Mouse (Mus musculus): ENCODE data around the gene Cd274.
"Not testable (repeated sequence)": the region's sequence is repeated elsewhere in the genome, so short reads cannot be mapped to it uniquely, and the experiment has no call there.

The Cd274 gene

GRCm38 (mm10) chr19:29393333-29393732 is 26.1 kb downstream of the Cd274 start:
- DNase-seq (ENCODE audit: low spot score), result no peak

GRCm38 (mm10) chr19:29394721-29395120 is 27.5 kb downstream of the Cd274 start:
- no peak for DNase-seq (ENCODE audit: low spot score)

GRCm38 (mm10) chr19:29396353-29396752 is 29.1 kb downstream of the Cd274 start:
- no peak for DNase-seq (ENCODE audit: low spot score)

- DNase-seq (ENCODE audit: low spot score), result no peak
Measured at GRCm38 (mm10) chr19:29399786-29400185, 32.5 kb downstream of the Cd274 start.

GRCm38 (mm10) chr19:29400466-29400865 is 33.2 kb downstream of the Cd274 start:
- no peak for DNase-seq (ENCODE audit: low spot score)

- DNase-seq (ENCODE audit: low spot score), result no peak
Measured at GRCm38 (mm10) chr19:29402621-29403020, 35.4 kb downstream of the Cd274 start.

- no peak for DNase-seq (ENCODE audit: low spot score)
Measured at GRCm38 (mm10) chr19:29403251-29403650, 36.0 kb downstream of the Cd274 start.

GRCm38 (mm10) chr19:29405388-29405787 is 38.1 kb downstream of the Cd274 start:
- DNase-seq (ENCODE audit: low spot score), result no peak

- DNase-seq (ENCODE audit: low spot score), result no peak
Measured at GRCm38 (mm10) chr19:29406042-29407017, 39.1 kb downstream of the Cd274 start.

GRCm38 (mm10) chr19:29410619-29411018 is 43.4 kb downstream of the Cd274 start, which contains the start of gene Pdcd1lg2:
TSS of gene Pdcd1lg2 (plus strand) at chr19:29410919.
- no peak for DNase-seq (ENCODE audit: low spot score)

GRCm38 (mm10) chr19:29412476-29413420 is 45.5 kb downstream of the Cd274 start:
- peak; percentile 25 for DNase-seq (ENCODE audit: low spot score)

GRCm38 (mm10) chr19:29414513-29414912 is 47.3 kb downstream of the Cd274 start:
- DNase-seq (ENCODE audit: low spot score), result no peak

- DNase-seq (ENCODE audit: low spot score), result not testable (repeated sequence)
Measured at GRCm38 (mm10) chr19:29414917-29415316, 47.7 kb downstream of the Cd274 start.

- no peak for DNase-seq (ENCODE audit: low spot score)
Measured at GRCm38 (mm10) chr19:29416393-29416902, 49.2 kb downstream of the Cd274 start.

GRCm38 (mm10) chr19:29417188-29417587 is 49.9 kb downstream of the Cd274 start:
- DNase-seq (ENCODE audit: low spot score), result no peak

- DNase-seq (ENCODE audit: low spot score), result no peak
Measured at GRCm38 (mm10) chr19:29417894-29418293, 50.6 kb downstream of the Cd274 start.

GRCm38 (mm10) chr19:29418661-29419115 is 51.4 kb downstream of the Cd274 start:
- DNase-seq (ENCODE audit: low spot score), result no peak

- no peak for DNase-seq (ENCODE audit: low spot score)
Measured at GRCm38 (mm10) chr19:29419506-29419905, 52.3 kb downstream of the Cd274 start.

GRCm38 (mm10) chr19:29419946-29420345 is 52.7 kb downstream of the Cd274 start:
- DNase-seq (ENCODE audit: low spot score), result no peak

- no peak for DNase-seq (ENCODE audit: low spot score)
Measured at GRCm38 (mm10) chr19:29420397-29420796, 53.1 kb downstream of the Cd274 start.

GRCm38 (mm10) chr19:29422013-29422645 is 54.9 kb downstream of the Cd274 start:
- no peak for DNase-seq (ENCODE audit: low spot score)

GRCm38 (mm10) chr19:29422796-29423195 is 55.5 kb downstream of the Cd274 start:
- no peak for DNase-seq (ENCODE audit: low spot score)

Data from ovary, postnatal 14 days (tissue).